Mouse (Mus musculus) embryonic facial prominence, embryonic 11.5 days (tissue): ENCODE data around the gene Flg. TPM values are rescaled to one million over a fixed set of nuclear protein-coding genes. Genes with fewer than 3 reads are reported as not detected.

ENCODE experiments used
- ATAC-seq: fragments of 200-750 bp; cut with Nextera tagmentation; replicated peaks from 2 replicates; pipeline ENCODE4 v1.8.0; 2017; ENCODE audit warnings: low read depth; ENCODE audit not compliant: insufficient number of reproducible peaks, low FRiP score, low TSS enrichment
- DNase-seq: peaks from one replicate; pipeline ENCODE4 v3.0.0-alpha.2; 2015; ENCODE audit warnings: low spot score
- H3K27ac ChIP-seq: fragments of 300-500 bp; sonication (generic); replicated peaks from 2 replicates; pipeline ENCODE4 v1.5.1; 2014; ENCODE audit warnings: mild to moderate bottlenecking, low read depth, low read length, control low read depth
- H3K27me3 ChIP-seq: fragments of 300-500 bp; sonication (generic); 2 replicates; pipeline ENCODE4 v1.6.1; 2014; ENCODE audit warnings: mild to moderate bottlenecking, low read length, moderate library complexity, mixed read lengths; ENCODE audit not compliant: control insufficient read depth, insufficient read depth
- H3K36me3 ChIP-seq: fragments of 300-500 bp; sonication (generic); replicated peaks from 2 replicates; pipeline ENCODE4 v1.6.1; 2014; ENCODE audit warnings: low read depth, mild to moderate bottlenecking, low read length, moderate library complexity, mixed read lengths; ENCODE audit not compliant: control insufficient read depth, insufficient read depth
- H3K4me1 ChIP-seq: fragments of 300-500 bp; sonication (generic); 2 replicates; pipeline ENCODE4 v1.6.1; 2014; ENCODE audit warnings: low read length, mixed read lengths; ENCODE audit not compliant: control insufficient read depth, insufficient read depth
- H3K4me2 ChIP-seq: fragments of 300-500 bp; sonication (generic); 2 replicates; pipeline ENCODE4 v1.6.1; 2014; ENCODE audit warnings: low read depth, mild to moderate bottlenecking, control low read depth, low read length, moderate library complexity
- H3K4me3 ChIP-seq: fragments of 300-500 bp; sonication (generic); 2 replicates; pipeline ENCODE4 v1.5.1; 2014; ENCODE audit warnings: low read depth, low read length, control low read depth
- H3K9ac ChIP-seq: fragments of 300-500 bp; sonication (generic); replicated peaks from 2 replicates; pipeline ENCODE4 v1.6.1; 2014; ENCODE audit warnings: mild to moderate bottlenecking, control low read depth, low read length
- H3K9me3 ChIP-seq: fragments of 300-500 bp; sonication (generic); replicated peaks from 2 replicates; pipeline ENCODE4 v1.6.1; 2016; ENCODE audit warnings: mild to moderate bottlenecking, low read length, inconsistent platforms, mixed read lengths; ENCODE audit not compliant: control insufficient read depth
- WGBS: fragments of 180-500 bp; shearing (Covaris S2); extraction: QIAGEN DNeasy Blood & Tissue Kit; methylation state at CpG from one replicate; pipeline ENCODE4 v1.1.7; 2014; 5-methylcytosine and 5-hydroxymethylcytosine counted together
- polyA plus RNA-seq: library from polyadenylated mRNA; unstranded; fragments of >200 nt; fragmentation: Nextera tagmentation; extraction: Ambion mirVana; gene quantifications from 2 replicates; pipeline ENCODE4 v1.2.1, GENCODE M21; 2014

The Flg gene
- polyA plus RNA-seq = not detected in 2 replicates

GRCm38 (mm10) chr3:93273223-93273622 lies at the start of gene Flg:
Gene Flg (plus strand): TSS chr3:93273523.
- H3K9ac ChIP-seq = no peak within 1 kb of the TSS
- 88% methylated on average over 2 of the region's 2 CpGs for WGBS
- no peaks in the 10 kb centered on the region for H3K27me3 ChIP-seq

GRCm38 (mm10) chr3:93297542-93297941 lies 24.2 kb downstream of the Flg start:
- Histone ChIP-seq H3K36me3 (no peaks in the 10 kb centered on the region), H3K4me2 (no peak overlapping the region), H3K27ac (no peak overlapping the region), H3K4me3 (no peak overlapping the region), H3K4me1 (no peaks in the 10 kb centered on the region), H3K9me3 (no peaks in the 10 kb centered on the region), H3K27me3 (no peaks in the 10 kb centered on the region), H3K9ac (no peak overlapping the region)
- DNase-seq (no peak), ATAC-seq (no peak)
- WGBS = 76% methylated on average over 2 of the region's 2 CpGs

More at GRCm38 (mm10) chr3:93273223-93273622, at the start of gene Flg:
- H3K4me2 ChIP-seq = no peak within 1 kb of the TSS
- H3K4me3 ChIP-seq = no peak within 1 kb of the TSS
- H3K36me3 ChIP-seq = no peaks in the 10 kb centered on the region
- no peak within 1 kb of the TSS for H3K27ac ChIP-seq
- no peaks in the 10 kb centered on the region for H3K9me3 ChIP-seq
- no peak for ATAC-seq
- H3K4me1 ChIP-seq = no peaks in the 10 kb centered on the region
- no peak for DNase-seq

GRCm38 (mm10) chr3:93299832-93300231 lies 26.5 kb downstream of the Flg start:
- no peak for DNase-seq
- 89% methylated on average over 6 of the region's 6 CpGs for whole genome bisulfite sequencing
- Histone ChIP-seq H3K4me1 (no peaks in the 10 kb centered on the region), H3K36me3 (no peaks in the 10 kb centered on the region), H3K27me3 (no peaks in the 10 kb centered on the region), H3K4me3 (no peak overlapping the region), H3K9ac (no peak overlapping the region), H3K9me3 (no peaks in the 10 kb centered on the region), H3K27ac (no peak overlapping the region), H3K4me2 (no peak overlapping the region)
- no peak for ATAC-seq

- no peak overlapping the region for H3K4me3 ChIP-seq
- 78% methylated on average over 3 of the region's 3 CpGs for WGBS
- H3K9ac ChIP-seq = no peak overlapping the region
- no peaks in the 10 kb centered on the region for H3K27me3 ChIP-seq
- no peak overlapping the region for H3K27ac ChIP-seq
- no peak overlapping the region for H3K4me2 ChIP-seq
- H3K4me1 ChIP-seq = no peaks in the 10 kb centered on the region
- no peaks in the 10 kb centered on the region for H3K9me3 ChIP-seq
- DNase-seq (no peak), ATAC-seq (no peak)
- no peaks in the 10 kb centered on the region for H3K36me3 ChIP-seq
These were observed 28.6 kb downstream of the Flg start for GRCm38 (mm10) chr3:93301896-93302295.

GRCm38 (mm10) chr3:93306142-93306541 lies 32.8 kb downstream of the Flg start:
- Histone ChIP-seq H3K9me3 (no peaks in the 10 kb centered on the region), H3K27ac (no peak overlapping the region), H3K27me3 (no peaks in the 10 kb centered on the region), H3K9ac (no peak overlapping the region), H3K36me3 (no peaks in the 10 kb centered on the region), H3K4me3 (no peak overlapping the region), H3K4me2 (no peak overlapping the region), H3K4me1 (no peaks in the 10 kb centered on the region)
- 71% methylated on average over 2 of the region's 2 CpGs for WGBS
- ATAC-seq = no peak
- DNase-seq = peak; percentile 1

GRCm38 (mm10) chr3:93311371-93311770 lies 38.0 kb downstream of the Flg start:
- H3K4me3 ChIP-seq = no peak overlapping the region
- no peak for DNase-seq
- H3K27ac ChIP-seq = no peak overlapping the region
- H3K4me2 ChIP-seq = no peak overlapping the region
- no peaks in the 10 kb centered on the region for H3K9me3 ChIP-seq
- no peak overlapping the region for H3K9ac ChIP-seq
- WGBS = 67% methylated on average over 3 of the region's 3 CpGs
- no peak for ATAC-seq
- no peaks in the 10 kb centered on the region for H3K27me3 ChIP-seq
- H3K36me3 ChIP-seq = no peaks in the 10 kb centered on the region
- H3K4me1 ChIP-seq = no peaks in the 10 kb centered on the region

GRCm38 (mm10) chr3:93314388-93314787 lies 41.1 kb downstream of the Flg start:
- Histone ChIP-seq H3K27ac (no peak overlapping the region), H3K9me3 (no peaks in the 10 kb centered on the region), H3K4me3 (no peak overlapping the region), H3K4me1 (no peaks in the 10 kb centered on the region), H3K36me3 (no peaks in the 10 kb centered on the region), H3K27me3 (no peaks in the 10 kb centered on the region), H3K9ac (no peak overlapping the region), H3K4me2 (no peak overlapping the region)
- ATAC-seq (no peak), DNase-seq (no peak)
- WGBS = 97% methylated on average over 1 of the region's 1 CpGs

- H3K27ac ChIP-seq = no peak within 1 kb of the TSS
- H3K4me3 ChIP-seq = no peak within 1 kb of the TSS
- no peak for ATAC-seq
- H3K4me1 ChIP-seq = no peaks in the 10 kb centered on the region
- no peak within 1 kb of the TSS for H3K4me2 ChIP-seq
- no peaks in the 10 kb centered on the region for H3K9me3 ChIP-seq
- 95% methylated on average over 2 of the region's 2 CpGs for WGBS
- H3K9ac ChIP-seq = no peak within 1 kb of the TSS
- DNase-seq = no peak
- no peaks in the 10 kb centered on the region for H3K27me3 ChIP-seq
- H3K36me3 ChIP-seq = no peaks in the 10 kb centered on the region
These were observed 46.1 kb downstream of the Flg start, which contains the start of gene Hrnr for GRCm38 (mm10) chr3:93319449-93319848. Gene Hrnr (plus strand): TSS chr3:93319749.
